Mouse (Mus musculus) kidney, postnatal 14 days (tissue): ENCODE data around the gene Abcb8.
A peak's percentile ranks its signal among the peaks of the same experiment; 100 is the strongest.
"Not testable (repeated sequence)": the region's sequence is repeated elsewhere in the genome, so short reads cannot be mapped to it uniquely, and the experiment has no call there.

ENCODE experiments used
- DNase-seq: peaks from one replicate; pipeline ENCODE4 v3.0.0; 2022; ENCODE audit warnings: mixed read lengths

Gene Abcb8

DNA sequence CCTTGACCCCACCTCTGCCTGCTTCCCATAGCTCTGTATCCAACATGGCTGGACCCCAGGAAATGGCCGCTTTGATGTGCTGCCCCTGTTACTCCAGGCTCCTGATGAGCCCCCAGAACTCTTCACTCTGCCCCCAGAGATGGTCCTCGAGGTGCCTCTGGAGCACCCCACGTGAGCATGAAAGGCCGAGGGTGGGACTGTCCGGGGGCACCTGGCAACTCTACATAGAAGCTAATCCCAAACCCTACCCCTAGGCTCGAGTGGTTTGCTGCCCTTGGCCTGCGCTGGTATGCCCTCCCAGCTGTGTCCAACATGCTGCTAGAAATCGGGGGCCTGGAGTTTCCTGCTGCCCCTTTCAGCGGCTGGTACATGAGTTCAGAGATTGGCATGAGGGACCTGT, 23.7 kb upstream of the Abcb8 start:
- no peak for DNase-seq

DNA sequence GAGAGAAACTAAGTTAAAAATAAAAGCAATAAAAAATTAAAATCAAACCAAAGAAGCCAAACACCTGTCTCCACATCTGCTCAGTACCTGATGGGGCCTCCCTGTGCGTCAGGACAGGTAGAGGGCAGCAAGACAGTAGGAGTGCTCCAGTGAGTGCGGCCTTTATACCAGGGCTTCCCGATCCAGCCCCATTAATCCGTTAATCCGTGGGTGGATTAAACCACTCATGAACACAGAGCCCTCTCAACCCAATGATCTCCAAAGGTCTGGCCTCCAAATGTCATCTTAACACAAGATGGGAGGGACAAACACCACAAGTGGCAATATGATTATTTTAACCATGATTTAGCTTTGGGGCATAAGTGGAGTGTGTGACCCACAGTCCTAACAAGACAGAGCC, 19.7 kb upstream of the Abcb8 start:
- DNase-seq: no peak

DNA sequence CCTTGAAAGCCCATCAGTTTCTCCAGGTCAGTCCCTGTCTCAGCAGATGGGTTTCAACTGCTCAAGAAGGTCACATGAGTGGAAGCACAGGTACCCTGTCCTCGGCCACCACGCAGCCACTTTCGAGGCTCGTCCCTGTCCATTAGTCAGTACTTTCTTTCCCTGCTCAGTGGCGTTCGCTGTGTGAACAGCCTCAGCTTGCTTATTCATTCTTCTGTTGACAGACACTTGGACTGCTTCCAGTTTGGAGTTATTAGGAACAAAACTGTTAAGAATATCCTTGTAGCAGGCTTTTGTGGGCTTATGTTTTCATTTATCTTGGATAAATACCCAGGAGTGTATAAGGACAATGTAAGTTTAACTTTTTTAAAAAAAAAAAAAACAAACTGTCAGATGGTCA, 19.2 kb upstream of the Abcb8 start:
- no peak for DNase-seq

DNA sequence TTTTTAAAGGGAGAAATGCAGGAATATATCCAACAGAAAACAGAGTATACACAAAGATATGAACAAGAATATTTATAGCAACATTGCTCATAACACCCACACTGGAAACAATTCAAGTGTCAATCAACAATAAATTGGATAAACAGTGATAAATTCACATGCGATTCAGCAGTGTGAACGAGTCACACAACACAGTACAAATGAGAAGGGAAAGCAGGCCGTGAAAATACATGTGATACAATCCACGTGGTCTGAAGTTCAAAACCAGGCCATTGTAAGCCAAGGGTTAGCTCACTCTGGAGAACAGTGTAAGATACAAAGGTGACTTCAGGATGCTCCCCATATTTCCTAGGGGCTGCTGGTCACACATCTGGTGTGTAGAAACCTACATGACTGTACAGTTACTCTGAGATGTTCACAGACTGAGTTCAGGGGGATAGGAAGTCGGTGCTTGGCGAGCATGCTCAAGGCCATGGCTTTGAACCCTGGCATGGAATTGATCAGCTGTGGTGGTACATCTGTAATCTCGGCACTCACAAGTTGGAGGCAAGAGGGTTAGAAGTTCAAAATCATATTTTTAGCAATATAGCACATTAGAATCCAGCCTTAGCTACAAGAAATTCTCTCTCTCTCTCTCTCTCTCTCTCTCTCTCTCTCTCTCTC, 18.7 kb upstream of the Abcb8 start:
- no peak for DNase-seq

DNA sequence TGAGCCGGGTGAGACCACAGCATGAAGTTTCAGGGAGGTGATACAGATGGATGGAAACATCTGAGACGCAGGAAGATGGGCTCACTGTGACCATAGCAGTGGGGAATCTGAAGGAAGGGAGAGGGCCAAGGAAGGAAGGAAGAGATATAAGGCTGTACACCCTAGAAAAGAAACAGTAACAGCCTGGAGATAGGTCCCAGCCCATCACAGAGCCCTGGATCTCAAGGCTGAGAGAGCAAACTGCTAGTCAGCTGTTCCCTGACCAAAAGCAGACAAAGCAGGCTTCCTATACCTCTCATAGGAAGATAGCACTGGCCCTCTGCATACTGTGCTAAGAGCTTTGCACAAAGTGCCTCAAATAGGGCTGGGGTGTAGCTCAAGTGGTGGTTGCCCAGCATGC, 14.8 kb upstream of the Abcb8 start:
- DNase-seq: no peak

DNA sequence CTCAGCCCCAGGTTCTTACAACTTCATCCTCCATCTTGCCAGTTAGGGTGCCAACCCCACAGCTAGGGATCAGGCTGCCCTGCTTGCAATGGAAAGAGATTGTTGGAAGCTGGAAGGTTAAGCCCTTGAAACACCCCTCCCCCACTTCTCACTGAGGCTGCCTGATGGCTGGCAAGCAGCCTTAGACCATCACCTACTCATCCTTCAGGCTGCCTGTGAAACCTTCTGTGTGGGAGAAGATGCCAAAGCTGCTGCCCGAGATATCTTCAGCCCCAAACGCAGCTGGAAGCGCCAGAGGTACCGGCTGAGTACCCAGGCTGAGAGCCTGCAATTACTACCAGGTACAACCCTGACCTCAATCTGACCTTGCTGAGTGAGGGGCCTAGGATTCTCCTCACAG, 14.0 kb upstream of the Abcb8 start:
- DNase-seq: no peak

DNA sequence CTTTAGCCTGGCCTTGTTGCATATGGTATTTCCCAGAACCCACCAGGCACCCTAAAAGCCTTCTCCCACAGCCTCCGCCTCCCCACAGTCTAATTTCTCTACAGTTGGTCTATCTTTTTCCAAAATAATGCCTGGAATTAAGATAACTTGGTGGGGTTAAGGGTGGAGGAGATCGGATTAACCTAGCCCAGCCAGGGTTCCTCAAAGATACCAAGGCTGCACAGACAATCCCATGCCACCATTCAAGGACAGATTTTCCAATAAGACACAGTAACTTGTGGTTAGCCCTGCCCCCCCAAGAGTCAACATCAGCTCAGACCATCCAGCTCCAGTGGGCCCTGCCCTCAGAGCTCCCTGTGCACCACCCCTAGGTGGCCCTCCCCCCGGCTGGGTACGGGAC, 13.0 kb upstream of the Abcb8 start:
- DNase-seq: no peak

DNA sequence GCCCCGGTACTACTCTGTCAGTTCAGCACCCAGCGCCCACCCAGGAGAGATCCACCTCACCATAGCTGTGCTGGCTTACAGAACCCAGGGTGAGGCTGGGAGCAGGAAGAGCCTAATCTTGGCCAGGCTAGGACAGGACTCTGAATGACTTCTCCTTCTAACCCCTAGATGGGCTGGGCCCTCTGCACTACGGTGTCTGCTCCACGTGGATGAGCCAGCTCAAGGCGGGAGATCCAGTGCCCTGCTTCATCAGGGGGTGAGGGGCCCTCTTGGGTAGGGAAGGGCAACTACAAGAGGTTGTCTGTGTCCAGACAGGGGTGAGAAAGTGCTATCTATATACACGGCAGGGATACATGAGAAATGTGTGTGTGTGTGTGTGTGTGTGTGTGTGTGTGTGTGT, 12.0 kb upstream of the Abcb8 start:
- DNase-seq: no peak

DNA sequence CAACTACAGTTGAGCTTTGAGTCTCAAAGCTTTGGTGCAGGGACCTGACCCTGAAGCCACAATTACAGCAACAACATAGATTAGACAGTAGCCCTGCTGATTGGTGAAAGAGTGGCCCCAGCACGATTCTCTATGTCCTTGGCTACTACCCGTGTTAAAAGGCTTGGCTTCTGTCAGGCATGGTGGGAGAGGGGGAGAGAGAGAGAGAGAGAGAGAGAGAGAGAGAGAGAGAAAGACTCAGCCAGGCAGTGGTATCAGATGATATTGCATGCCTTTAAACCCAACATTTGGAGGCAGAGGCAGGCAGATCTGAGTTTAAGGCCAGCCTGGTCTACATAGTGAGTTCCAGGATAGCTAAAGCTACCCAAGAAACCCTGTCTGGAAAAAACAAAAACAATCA, 11.5 kb upstream of the Abcb8 start:
- DNase-seq: no peak

DNA sequence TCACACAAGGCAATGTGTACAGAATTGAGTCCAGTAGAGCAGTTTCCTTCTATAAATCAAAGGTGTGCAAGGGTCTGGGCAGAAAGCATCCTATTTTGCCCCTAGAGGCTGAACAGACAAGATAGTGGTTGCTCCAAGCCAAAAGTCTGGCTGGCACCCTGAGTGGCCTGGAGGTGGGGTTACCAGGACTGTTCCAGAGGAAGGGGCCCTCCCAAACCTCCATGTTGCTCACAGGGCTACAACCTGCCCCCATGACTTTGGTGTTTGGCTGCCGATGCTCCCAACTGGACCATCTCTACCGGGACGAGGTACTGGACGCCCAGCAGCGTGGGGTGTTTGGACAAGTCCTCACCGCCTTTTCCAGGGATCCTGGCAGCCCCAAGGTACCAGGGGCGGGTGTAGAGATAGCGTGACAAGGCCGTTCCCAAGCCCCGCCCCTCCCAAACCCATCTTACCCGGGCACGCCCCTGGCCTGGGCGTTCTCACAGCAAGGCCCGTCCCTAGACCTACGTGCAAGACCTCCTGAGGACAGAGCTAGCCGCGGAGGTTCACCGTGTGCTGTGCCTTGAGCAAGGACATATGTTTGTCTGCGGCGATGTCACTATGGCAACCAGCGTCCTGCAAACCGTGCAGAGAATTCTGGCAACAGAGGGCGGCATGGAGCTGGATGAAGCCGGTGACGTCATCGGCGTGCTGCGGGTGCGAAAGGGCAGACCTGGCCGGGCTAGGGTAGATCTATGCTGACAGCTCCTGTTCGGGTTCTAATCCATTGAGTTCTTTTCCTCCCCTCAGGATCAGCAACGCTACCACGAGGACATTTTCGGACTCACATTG, 10.2 kb upstream of the Abcb8 start:
- DNase-seq: peak; percentile 90

DNA sequence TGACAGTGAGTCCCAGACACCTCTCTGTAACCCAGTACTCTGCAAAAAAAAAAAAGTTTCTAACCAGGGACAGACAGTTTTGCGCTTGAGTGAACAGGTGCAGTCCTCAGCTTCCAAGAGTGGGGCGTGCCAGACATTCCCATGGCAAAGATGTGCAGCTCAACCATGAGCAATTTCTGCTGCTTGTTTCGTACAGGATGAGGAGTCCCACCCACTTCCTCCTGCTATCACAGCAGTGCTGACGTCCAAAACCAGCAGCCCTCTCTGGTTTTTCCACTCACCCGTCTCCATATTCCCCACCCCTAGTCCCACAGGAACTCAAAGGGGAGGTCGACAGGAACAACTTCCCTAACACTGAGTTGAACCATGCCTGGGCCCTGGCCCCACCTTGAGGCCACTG, 9.1 kb upstream of the Abcb8 start:
- DNase-seq: peak; percentile 70

DNA sequence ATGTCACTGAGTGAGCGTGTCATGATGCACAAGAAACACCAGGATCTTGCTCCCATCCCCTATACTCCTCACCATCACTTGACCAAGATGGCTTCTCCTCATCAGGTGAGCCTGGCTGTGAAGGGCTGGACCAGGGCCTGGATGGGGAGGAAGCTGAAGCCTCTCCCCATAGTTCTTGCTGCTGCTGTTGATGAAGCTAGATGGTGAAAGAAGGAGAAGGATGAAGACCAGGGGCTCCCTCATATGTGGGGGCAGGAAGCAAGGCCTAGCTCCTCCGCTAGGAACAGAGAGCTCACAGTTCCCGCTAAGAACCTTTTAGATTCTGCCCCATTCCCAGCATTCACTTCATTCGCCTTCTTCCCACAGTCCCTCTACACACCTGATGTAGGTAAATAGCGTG, 8.1 kb upstream of the Abcb8 start:
- DNase-seq: no peak

DNA sequence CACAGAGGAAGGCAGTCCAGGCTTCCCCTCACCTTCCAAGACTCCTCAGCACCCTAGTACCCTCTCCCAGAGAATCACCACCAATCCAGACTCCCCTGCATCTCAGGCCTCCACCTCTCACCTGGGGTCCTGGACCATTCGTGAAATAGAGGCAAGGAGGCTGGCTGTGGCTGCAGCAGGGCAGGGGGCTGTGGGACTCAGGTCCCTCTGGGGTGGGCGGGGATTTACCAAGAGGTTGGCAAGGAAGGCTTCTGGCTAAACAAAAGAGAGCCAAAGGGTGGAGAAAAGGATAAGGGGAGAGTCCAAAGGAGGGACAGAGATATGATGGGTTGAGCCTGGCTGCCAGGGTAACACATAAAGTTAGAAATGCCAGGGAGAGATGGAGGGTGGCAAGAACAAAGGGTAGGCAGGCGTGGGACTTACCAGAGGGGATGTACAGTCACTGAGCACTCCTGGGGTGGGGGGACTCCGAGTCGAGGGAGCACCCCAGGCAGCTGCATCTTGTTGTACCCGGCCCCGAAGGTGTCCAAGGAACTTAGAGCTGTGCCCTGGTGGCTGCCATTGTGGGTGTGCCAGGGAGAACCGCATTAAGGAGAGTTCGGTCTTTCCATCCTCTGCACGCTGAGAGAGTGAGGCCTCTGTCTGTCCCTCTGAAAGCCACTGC, 7.4 kb upstream of the Abcb8 start:
- DNase-seq: no peak

DNA sequence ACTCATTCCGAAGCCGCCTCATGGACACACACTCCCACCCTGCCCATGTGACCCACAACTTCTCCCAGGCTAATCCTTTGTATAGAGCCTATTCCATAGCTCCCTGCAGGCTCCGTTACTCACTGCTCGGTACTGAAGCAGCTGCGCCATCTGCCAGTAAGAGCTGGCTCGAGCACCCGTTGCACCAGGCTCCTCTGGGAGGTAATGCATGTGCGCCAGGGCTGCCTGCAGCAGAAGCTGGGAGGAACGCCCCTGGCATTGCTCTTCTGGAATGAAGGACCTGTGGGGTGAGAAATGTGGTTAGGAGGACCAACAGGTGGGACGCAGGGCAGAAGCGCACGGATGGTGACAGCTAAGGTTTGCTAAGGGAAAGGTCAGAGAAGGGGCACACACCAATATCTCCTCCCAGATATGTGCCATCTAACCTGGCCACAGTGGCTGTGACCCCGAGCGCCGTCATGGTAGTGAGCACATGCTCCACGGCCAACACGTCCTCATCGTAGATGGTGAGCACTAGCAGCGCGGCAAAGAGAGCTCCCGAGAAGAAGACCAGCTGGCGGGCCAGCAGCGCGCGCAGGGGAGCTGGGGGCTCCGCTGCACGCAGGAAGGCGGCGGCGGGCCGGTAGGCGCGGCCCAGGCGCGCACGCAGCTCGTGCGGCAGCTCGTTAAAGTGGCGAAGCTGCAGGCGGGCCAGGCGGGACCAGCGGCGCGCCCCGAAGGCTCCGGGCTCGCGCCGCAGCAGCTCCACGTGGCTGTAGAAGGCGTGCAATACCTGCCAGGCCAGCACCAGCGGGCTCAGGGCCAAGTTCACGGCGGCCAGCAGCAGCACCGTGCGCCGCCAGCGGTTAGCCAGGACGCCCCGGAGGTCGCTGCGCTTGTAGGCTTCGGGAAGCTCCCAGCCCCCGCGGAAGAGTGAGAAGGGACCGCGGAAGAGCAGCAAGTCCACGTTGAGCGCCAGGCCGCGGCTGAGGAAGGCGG, 5.9 kb upstream of the Abcb8 start:
- peak; percentile 84 for DNase-seq

DNA sequence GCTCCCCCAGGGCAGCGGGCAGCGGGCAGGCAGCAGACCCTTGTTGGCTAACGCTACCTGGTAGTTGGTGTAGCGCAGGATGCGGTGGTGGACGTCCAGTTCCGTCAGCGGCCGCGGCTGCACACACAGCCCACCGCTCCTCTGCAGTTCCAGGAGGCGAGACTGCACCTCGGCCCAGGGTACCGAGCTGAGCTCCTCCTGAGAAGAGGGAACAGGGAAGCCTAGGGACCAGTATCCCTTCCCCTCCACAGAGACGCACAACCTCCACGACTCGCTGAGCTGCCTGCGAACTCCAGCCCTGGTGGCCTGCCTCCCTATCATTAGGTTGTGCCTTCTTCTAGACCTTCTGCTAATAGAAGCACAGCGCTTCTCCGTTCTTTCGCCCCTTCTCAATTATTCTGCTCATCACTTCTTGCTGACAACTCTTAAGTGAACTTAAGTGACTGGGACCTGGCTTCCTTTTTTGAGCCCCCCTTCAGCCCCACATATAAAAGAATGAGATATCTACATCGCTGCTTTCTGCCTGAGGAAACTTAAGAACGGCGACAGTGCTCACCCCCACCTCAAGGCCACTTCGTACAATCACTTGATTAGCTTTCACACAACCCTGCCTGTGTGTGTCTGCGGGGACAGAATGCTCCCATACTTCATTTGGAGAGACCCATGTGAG, 5.1 kb upstream of the Abcb8 start:
- no peak for DNase-seq

DNA sequence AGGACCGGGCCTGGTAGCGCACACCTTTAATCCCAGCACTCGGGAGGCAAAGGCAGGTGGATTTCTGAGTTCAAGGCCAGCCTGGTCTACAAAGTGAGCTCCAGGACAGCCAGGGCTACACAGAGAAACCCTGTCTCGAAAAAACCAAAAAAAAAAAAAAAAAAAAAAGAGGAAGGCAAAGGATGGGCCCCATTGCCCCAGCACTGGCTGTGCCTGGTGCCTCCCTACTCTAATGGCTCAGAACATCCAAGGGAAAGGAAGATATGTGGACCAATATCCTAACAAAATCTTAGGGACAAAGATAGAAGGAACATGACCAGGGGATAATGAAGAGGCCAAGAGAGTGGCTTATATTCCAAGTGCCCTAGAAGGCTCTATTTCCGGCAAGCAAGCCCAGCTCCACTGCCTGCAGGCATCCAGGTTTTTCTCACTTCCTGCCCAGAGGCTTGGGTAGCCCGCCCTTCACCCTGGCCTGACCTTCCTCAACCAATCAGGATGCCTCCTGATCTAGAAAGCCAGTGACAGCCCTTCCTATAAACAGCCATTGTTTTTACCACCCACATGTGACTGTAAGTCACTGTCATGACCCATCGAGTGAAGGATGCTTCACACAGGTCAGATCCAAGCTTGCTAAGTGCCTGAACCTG, 4.3 kb upstream of the Abcb8 start:
- DNase-seq: peak; percentile 44

DNA sequence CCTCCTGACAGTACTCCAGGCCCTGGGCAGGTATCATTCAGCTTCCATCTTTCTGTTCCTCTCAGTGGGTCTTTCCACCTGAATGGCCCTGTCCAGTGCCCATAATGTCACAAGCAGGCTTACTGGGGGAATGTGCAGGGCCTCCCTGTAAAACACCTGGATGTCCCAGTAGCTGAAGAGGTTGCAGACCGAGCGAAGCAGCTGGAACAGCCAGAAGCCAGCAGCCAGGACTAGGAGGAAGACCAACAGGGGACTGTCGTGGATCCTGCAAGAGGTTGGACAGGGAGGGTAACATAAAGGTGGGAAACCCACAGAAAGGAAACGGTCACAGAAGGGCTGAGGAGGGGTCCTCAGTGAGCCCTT, 3.8 kb upstream of the Abcb8 start:
- DNase-seq: no peak

DNA sequence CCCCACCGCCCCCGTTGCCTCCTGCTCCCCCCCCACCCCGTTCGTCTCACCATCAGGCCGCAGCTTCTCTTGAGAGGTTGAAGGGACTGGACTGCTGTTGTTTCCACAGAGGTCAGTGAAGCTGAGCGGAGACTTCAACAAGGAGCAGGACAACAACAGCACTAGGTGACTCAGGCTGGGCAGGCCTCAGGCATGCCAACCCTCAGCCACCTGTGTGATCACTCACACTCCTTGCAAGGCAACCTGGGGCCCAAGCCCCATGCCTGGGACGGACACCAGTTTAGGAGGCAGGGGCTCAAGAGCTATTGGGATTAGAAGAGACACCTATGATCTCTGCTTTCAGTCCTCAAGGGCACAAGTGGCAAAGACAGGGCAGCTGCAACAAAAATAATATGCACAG, 1.6 kb upstream of the Abcb8 start, which contains the start of gene Atg9b:
TSS of gene Atg9b (minus strand) at position 280 of the 400 bp plus-strand sequence.
- DNase-seq: no peak

DNA sequence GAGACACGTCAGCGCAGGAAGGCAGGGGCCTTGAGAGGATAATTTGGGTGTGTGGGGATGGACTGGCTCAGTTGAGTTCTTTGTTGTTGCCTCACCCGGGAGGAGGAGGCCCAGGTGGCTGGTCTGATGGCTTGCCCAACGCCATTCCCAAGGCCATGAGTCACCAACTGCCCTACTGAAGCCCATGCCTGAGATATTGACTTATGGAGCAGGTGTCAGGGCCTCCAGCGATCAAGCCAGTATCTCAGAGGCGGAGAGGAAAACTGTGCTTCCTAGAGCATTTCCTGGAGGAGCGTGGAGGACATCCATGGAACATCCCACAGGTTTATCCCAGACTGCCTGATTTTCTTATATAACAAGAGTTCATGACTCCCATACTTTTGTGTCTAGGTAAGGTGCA, 739 bp upstream of the Abcb8 start:
- DNase-seq: no peak

DNA sequence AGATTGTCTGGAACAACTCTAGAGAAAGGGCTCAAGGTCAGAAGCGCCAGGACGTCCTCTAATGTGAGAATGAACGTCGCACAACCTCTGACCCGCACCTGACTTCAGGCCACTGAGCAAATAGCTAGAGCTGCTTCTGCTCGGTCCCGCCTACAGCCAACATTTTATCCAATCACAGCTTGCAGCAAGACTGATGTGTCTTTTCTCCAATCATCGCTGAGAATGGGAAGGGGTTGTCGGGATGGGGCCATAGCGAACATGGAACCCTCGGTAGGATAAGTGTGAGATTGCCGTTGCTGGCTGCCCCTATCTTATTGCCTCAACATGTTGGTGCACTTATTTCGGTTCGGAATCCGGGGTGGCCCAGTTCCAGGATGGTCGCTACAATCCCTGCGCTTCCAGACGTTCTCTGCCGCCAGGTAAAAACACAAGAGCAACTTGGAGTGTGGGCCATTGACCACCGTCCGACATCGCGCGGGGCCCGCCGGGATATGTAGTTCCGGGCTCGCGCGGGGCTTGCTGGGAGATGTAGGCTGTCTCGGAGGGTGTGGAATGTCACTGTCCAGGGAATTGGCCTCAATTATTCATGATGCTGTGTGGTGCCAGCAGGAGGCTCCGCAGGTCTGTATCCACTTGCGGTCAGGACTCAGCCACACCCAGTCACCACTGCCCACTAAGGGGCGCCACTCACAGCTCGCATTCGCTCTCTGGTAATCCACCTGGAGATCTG, 867 bp downstream of the Abcb8 start:
- peak; percentile 96 for DNase-seq

DNA sequence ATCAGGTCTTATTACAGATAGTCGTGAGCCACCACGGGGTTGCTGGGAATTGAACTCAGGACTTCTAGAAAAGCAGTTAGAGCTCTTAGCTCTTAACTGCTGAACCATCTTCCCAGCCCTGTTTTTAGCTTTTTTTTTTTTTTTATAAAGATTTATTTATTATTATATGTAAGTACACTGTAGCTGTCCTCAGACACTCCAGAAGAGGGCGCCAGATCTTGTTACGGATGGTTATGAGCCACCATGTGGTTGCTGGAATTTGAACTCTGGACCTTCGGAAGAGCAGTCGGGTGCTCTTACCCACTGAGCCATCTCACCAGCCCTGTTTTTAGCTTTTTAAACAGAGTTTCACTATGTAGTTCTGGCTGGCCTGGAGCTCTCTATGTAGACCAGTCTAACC, 2.8 kb downstream of the Abcb8 start:
- not testable (repeated sequence) for DNase-seq
